Mouse (Mus musculus): ENCODE measurements around the gene Fmnl2. TPM values are rescaled to one million over a fixed set of nuclear protein-coding genes. Genes with fewer than 3 reads are reported as not detected.

Fmnl2 gene
- polyA plus RNA-seq, 1 experiment from 2014 or later = 10.2 TPM

- H3K27ac ChIP-seq = no peak overlapping the region
- 77% methylated on average over 5 of the region's 5 CpGs for WGBS
- H3K4me2 ChIP-seq = no peak overlapping the region
- no peaks in the 10 kb centered on the region for H3K27me3 ChIP-seq (replicated peaks)
- 0 out of 2 replicates have a peak, but pooled peaks cover 5% of the 10 kb centered on the region for H3K36me3 ChIP-seq (replicated peaks)
- H3K9ac ChIP-seq = no peak overlapping the region
- no peak for ATAC-seq (replicated peaks)
- peaks cover 12% of the 10 kb centered on the region for H3K4me1 ChIP-seq
- no peak overlapping the region for H3K4me3 ChIP-seq
- H3K9me3 ChIP-seq = no peaks in the 10 kb centered on the region
These were observed 10.5 kb downstream of the Fmnl2 start for GRCm38 (mm10) chr2:52868181-52868580.

- Histone ChIP-seq H3K4me3 (no peak overlapping the region), H3K4me2 (no peak overlapping the region), H3K4me1 (peaks cover 26% of the 10 kb centered on the region), H3K36me3 (replicated peaks) (no peaks in the 10 kb centered on the region), H3K27me3 (replicated peaks) (no peaks in the 10 kb centered on the region), H3K9me3 (no peaks in the 10 kb centered on the region), H3K27ac (no peak overlapping the region), H3K9ac (no peak overlapping the region)
- ATAC-seq (replicated peaks) = no peak
- WGBS = 82% methylated on average over 5 of the region's 5 CpGs
These were observed 15.0 kb downstream of the Fmnl2 start for GRCm38 (mm10) chr2:52872636-52873035.

GRCm38 (mm10) chr2:52873276-52874063 lies 15.8 kb downstream of the Fmnl2 start:
- ATAC-seq (replicated peaks) = 0 out of 2 replicates have a peak, but pooled peaks have one; percentile 12
- 46% methylated on average over 18 of the region's 18 CpGs for WGBS
- H3K36me3 ChIP-seq (replicated peaks) = no peaks in the 10 kb centered on the region
- H3K4me1 ChIP-seq = peaks cover 26% of the 10 kb centered on the region
- H3K27me3 ChIP-seq (replicated peaks) = no peaks in the 10 kb centered on the region
- no peaks in the 10 kb centered on the region for H3K9me3 ChIP-seq
- 0 out of 2 replicates have a peak overlapping the region, but pooled peaks have one; percentile 34 for H3K27ac ChIP-seq
- no peak overlapping the region for H3K4me2 ChIP-seq
- no peak overlapping the region for H3K4me3 ChIP-seq
- no peak overlapping the region for H3K9ac ChIP-seq

GRCm38 (mm10) chr2:52874721-52875120 lies 17.1 kb downstream of the Fmnl2 start:
- peaks cover 26% of the 10 kb centered on the region for H3K4me1 ChIP-seq
- no peak overlapping the region for H3K4me2 ChIP-seq
- H3K4me3 ChIP-seq = no peak overlapping the region
- H3K27ac ChIP-seq = no peak overlapping the region
- H3K27me3 ChIP-seq (replicated peaks) = no peaks in the 10 kb centered on the region
- H3K9ac ChIP-seq = no peak overlapping the region
- H3K9me3 ChIP-seq = no peaks in the 10 kb centered on the region
- no peak for ATAC-seq (replicated peaks)
- H3K36me3 ChIP-seq (replicated peaks) = no peaks in the 10 kb centered on the region

GRCm38 (mm10) chr2:52875801-52876200 lies 18.1 kb downstream of the Fmnl2 start:
- ATAC-seq (replicated peaks) = no peak
- no peaks in the 10 kb centered on the region for H3K36me3 ChIP-seq (replicated peaks)
- H3K4me1 ChIP-seq = peaks cover 25% of the 10 kb centered on the region

GRCm38 (mm10) chr2:52883401-52883800 lies 25.7 kb downstream of the Fmnl2 start:
- no peak overlapping the region for H3K27ac ChIP-seq
- no peak overlapping the region for H3K4me2 ChIP-seq
- H3K36me3 ChIP-seq (replicated peaks) = no peaks in the 10 kb centered on the region
- H3K4me3 ChIP-seq = no peak overlapping the region
- WGBS = 94% methylated on average over 2 of the region's 2 CpGs
- H3K9ac ChIP-seq = no peak overlapping the region
- no peaks in the 10 kb centered on the region for H3K9me3 ChIP-seq
- H3K27me3 ChIP-seq (replicated peaks) = no peaks in the 10 kb centered on the region
- ATAC-seq (replicated peaks) = no peak
- peaks cover 12% of the 10 kb centered on the region for H3K4me1 ChIP-seq

More at GRCm38 (mm10) chr2:52875801-52876200, 18.1 kb downstream of the Fmnl2 start:
- H3K4me2 ChIP-seq = no peak overlapping the region
- 82% methylated on average over 9 of the region's 9 CpGs for WGBS
- H3K27ac ChIP-seq = no peak overlapping the region
- no peaks in the 10 kb centered on the region for H3K27me3 ChIP-seq (replicated peaks)
- no peaks in the 10 kb centered on the region for H3K9me3 ChIP-seq
- H3K9ac ChIP-seq = no peak overlapping the region
- no peak overlapping the region for H3K4me3 ChIP-seq

- WGBS = 86% methylated on average over 4 of the region's 4 CpGs
- no peaks in the 10 kb centered on the region for H3K36me3 ChIP-seq (replicated peaks)
- no peaks in the 10 kb centered on the region for H3K9me3 ChIP-seq
- no peak overlapping the region for H3K27ac ChIP-seq
- no peak overlapping the region for H3K4me3 ChIP-seq
- H3K4me1 ChIP-seq = peaks cover 8% of the 10 kb centered on the region
- no peaks in the 10 kb centered on the region for H3K27me3 ChIP-seq (replicated peaks)
- no peak overlapping the region for H3K9ac ChIP-seq
- no peak for ATAC-seq (replicated peaks)
- H3K4me2 ChIP-seq = no peak overlapping the region
These were observed 26.4 kb downstream of the Fmnl2 start for GRCm38 (mm10) chr2:52884082-52884481.

- Histone ChIP-seq H3K9me3 (no peaks in the 10 kb centered on the region), H3K27me3 (replicated peaks) (no peaks in the 10 kb centered on the region), H3K9ac (no peak overlapping the region), H3K27ac (no peak overlapping the region), H3K4me2 (no peak overlapping the region), H3K4me1 (peaks cover 3% of the 10 kb centered on the region), H3K4me3 (no peak overlapping the region), H3K36me3 (replicated peaks) (no peaks in the 10 kb centered on the region)
- no peak for ATAC-seq (replicated peaks)
- WGBS = 74% methylated on average over 3 of the region's 3 CpGs
These were observed 27.4 kb downstream of the Fmnl2 start for GRCm38 (mm10) chr2:52885071-52885470.

- no peak overlapping the region for H3K27ac ChIP-seq
- 74% methylated on average over 2 of the region's 2 CpGs for WGBS
- no peak for ATAC-seq (replicated peaks)
- H3K4me2 ChIP-seq = no peak overlapping the region
- no peak overlapping the region for H3K9ac ChIP-seq
- no peaks in the 10 kb centered on the region for H3K27me3 ChIP-seq (replicated peaks)
- no peaks in the 10 kb centered on the region for H3K36me3 ChIP-seq (replicated peaks)
- peaks cover 3% of the 10 kb centered on the region for H3K4me1 ChIP-seq
- no peak overlapping the region for H3K4me3 ChIP-seq
- no peaks in the 10 kb centered on the region for H3K9me3 ChIP-seq
These were observed 29.6 kb downstream of the Fmnl2 start for GRCm38 (mm10) chr2:52887281-52887680.

- Histone ChIP-seq H3K4me3 (no peak overlapping the region), H3K9ac (no peak overlapping the region), H3K27me3 (replicated peaks) (no peaks in the 10 kb centered on the region), H3K4me2 (no peak overlapping the region), H3K27ac (no peak overlapping the region), H3K4me1 (peaks cover 3% of the 10 kb centered on the region), H3K9me3 (no peaks in the 10 kb centered on the region), H3K36me3 (replicated peaks) (no peaks in the 10 kb centered on the region)
- WGBS = 89% methylated on average over 8 of the region's 8 CpGs
- ATAC-seq (replicated peaks) = no peak
These were observed 33.5 kb downstream of the Fmnl2 start for GRCm38 (mm10) chr2:52891115-52891514.

GRCm38 (mm10) chr2:52891744-52892143 lies 34.1 kb downstream of the Fmnl2 start:
- H3K4me2 ChIP-seq = no peak overlapping the region
- H3K4me3 ChIP-seq = no peak overlapping the region
- ATAC-seq (replicated peaks) = no peak
- no peaks in the 10 kb centered on the region for H3K9me3 ChIP-seq
- no peak overlapping the region for H3K27ac ChIP-seq
- no peaks in the 10 kb centered on the region for H3K27me3 ChIP-seq (replicated peaks)
- 92% methylated on average over 2 of the region's 2 CpGs for WGBS
- no peak overlapping the region for H3K9ac ChIP-seq
- H3K36me3 ChIP-seq (replicated peaks) = no peaks in the 10 kb centered on the region
- peaks cover 6% of the 10 kb centered on the region for H3K4me1 ChIP-seq

GRCm38 (mm10) chr2:52894983-52895621 lies 37.4 kb downstream of the Fmnl2 start:
- ATAC-seq (replicated peaks) = 0 out of 2 replicates have a peak, but pooled peaks have one; percentile 30
- no peak overlapping the region for H3K9ac ChIP-seq
- H3K27ac ChIP-seq = no peak overlapping the region
- H3K4me3 ChIP-seq = no peak overlapping the region
- H3K27me3 ChIP-seq (replicated peaks) = no peaks in the 10 kb centered on the region
- H3K9me3 ChIP-seq = no peaks in the 10 kb centered on the region
- H3K4me2 ChIP-seq = no peak overlapping the region
- 77% methylated on average over 6 of the region's 6 CpGs for WGBS
- peaks cover 19% of the 10 kb centered on the region for H3K4me1 ChIP-seq
- no peaks in the 10 kb centered on the region for H3K36me3 ChIP-seq (replicated peaks)

- H3K4me3 ChIP-seq = no peak overlapping the region
- H3K4me2 ChIP-seq = no peak overlapping the region
- 82% methylated on average over 3 of the region's 3 CpGs for WGBS
- peaks cover 19% of the 10 kb centered on the region for H3K4me1 ChIP-seq
- H3K9me3 ChIP-seq = no peaks in the 10 kb centered on the region
- no peak overlapping the region for H3K27ac ChIP-seq
- H3K9ac ChIP-seq = no peak overlapping the region
- no peaks in the 10 kb centered on the region for H3K27me3 ChIP-seq (replicated peaks)
- no peaks in the 10 kb centered on the region for H3K36me3 ChIP-seq (replicated peaks)
- ATAC-seq (replicated peaks) = no peak
These were observed 39.3 kb downstream of the Fmnl2 start for GRCm38 (mm10) chr2:52896995-52897394.

All from midbrain, embryonic 15.5 days (tissue).